Mouse (Mus musculus): ENCODE results near the gene Ccdc71.

DNA sequence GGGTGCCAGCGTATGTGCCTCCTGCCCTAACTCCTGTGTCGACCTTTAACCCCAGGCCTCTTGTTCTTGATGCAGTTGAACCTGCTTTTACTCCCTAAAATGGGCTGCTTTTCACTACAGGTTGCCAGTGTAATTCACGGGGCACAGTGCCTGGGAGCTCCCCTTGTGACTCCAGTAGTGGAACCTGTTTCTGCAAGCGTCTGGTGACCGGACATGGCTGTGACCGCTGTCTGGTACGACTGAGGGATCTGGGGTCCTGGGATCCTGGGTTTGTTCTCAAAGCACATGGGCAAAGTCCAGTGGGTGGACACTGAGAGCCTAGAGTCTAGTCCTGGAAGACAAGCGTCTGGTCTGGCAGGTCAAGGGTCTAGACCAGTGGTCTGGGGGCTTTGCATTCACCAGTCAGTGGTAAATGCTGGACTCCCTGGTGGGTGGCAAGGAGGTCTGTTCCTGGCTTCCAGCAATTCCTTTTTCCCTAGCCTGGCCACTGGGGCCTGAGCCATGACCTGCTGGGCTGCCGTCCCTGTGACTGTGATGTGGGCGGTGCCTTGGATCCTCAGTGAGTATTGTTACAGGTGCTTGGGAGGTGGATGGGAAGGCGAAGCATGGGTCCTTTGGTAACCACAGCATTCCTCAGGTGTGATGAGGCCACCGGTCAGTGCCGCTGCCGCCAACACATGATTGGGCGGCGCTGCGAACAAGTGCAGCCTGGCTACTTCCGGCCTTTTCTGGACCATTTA, 22.9 kb downstream of the Ccdc71 start:
- TF ChIP-seq CTCF (IDR thresholded peaks at IDR 0.05; ENCODE audit: borderline replicate concordance, insufficient read depth, low read depth, low read length) (no peak), POLR2A (IDR thresholded peaks at IDR 0.05; ENCODE audit: borderline replicate concordance, insufficient read depth, low read length) (no peak)

Measured in cerebellum, adult 2 months (tissue).